Mouse (Mus musculus): Measurements from ENCODE around the gene Gabrr1. TPM values are rescaled to one million over a fixed set of nuclear protein-coding genes. Genes with fewer than 3 reads are reported as not detected.

The Gabrr1 gene
- polyA plus RNA-seq, 1 experiment from 2014 or later, result not detected

DNA sequence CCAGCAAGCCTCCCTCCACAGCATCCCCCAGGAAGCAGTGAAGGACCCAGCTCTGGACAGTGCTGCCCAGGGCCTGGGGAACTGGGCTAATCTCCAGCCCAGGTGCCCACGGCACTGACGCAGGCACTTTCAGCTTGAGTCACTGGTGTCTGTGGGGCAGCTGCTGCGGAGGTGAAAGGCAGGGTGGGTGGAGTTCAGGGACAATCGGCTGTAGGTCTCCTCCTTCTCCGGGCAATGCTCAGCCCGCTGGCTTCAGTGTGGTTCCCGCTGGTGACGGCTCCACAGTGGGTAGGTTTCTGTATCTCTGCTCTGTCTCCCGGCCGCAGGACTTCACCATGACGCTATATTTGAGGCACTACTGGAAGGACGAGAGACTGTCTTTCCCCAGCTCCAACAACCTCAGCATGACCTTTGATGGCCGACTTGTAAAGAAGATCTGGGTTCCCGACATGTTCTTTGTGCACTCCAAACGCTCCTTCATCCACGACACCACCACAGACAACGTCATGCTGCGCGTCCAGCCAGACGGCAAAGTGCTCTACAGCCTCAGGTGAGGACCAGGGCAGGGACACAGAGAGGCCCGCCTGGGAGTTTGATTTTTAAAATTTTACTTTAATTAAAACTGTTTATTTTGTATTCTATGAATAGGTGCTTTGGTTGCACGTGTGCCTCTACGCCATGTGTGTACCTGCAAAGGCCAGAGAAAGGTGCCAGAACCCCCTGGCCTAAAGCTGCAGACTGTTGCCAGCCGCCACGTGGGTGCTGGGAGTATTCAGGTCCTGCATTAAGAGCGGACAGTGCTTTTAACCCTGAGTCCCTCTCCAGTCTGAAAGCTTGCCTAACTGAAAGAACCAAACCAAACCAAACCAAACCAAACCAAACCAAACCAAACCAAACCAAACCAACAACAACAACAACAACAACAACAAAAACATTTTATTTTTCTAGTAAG lies 20.0 kb downstream of the Gabrr1 start:
- WGBS, result 90% methylated on average over 26 of the region's 26 CpGs

DNA sequence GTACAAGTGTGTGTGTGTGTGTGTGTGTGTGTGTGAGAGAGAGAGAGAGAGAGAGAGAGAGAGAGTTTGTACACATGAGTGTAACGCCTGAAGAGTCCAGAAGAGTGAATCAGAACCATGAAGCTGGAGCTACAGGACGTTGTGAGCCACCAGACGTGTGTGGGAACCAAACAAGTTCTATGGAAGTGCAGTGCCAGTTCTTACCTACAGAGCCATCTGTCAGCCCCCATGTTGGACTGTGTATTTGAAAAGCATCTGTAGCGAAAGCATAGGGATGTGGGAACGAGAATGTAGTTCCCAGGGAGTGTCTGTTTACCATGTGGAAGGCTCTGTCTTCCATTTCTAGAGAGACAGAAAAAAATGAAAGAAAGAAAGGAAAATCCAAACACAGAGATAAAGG lies 51.2 kb downstream of the Gabrr1 start:
- H3K4me1 ChIP-seq, result no peaks in the 10 kb centered on the region; the same call in 1 of the 2 replicates
- 88% methylated on average over 5 of the region's 5 CpGs for WGBS
- no peak overlapping the region for H3K27ac ChIP-seq
- DNase-seq (ENCODE audit: low spot score), result no peak
- no peaks in the 10 kb centered on the region for H3K36me3 ChIP-seq
- peaks cover 20% of the 10 kb centered on the region for H3K27me3 ChIP-seq (ENCODE audit: low read depth, poor library complexity, severe bottlenecking)
- no peak overlapping the region for H3K4me3 ChIP-seq
- no peaks in the 10 kb centered on the region for H3K9me3 ChIP-seq (replicated peaks)

More for the DNA sequence above, 20.0 kb downstream of the Gabrr1 start:
- Histone ChIP-seq H3K27ac (no peak overlapping the region), H3K4me3 (no peak overlapping the region), H3K27me3 (ENCODE audit: low read depth, poor library complexity, severe bottlenecking) (no peaks in the 10 kb centered on the region), H3K9me3 (replicated peaks) (no peaks in the 10 kb centered on the region), H3K36me3 (no peaks in the 10 kb centered on the region), H3K4me1 (no peaks in the 10 kb centered on the region)
- no peak for DNase-seq (ENCODE audit: low spot score)

DNA sequence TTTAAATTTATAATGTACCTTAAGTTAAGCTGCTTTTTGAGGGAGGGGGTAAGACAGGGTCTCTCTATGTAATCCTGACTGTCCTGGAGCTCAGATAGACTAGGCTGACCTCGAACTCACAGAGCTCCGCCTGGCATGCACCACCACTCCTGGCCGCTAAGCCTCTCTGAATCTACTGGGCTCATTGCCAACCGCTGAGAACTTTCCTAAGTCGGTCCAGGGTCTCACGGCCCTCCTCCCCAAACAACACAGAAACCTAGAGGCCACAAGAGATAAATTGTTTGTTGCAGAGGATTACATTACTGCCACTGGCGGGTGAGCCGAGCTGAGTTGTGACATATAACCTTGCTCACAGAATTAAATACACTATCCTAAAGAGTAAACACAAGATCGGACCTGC lies 55.8 kb downstream of the Gabrr1 start:
- peaks cover 6% of the 10 kb centered on the region for H3K4me1 ChIP-seq
- H3K36me3 ChIP-seq, result no peaks in the 10 kb centered on the region
- peak; percentile 50 for DNase-seq (ENCODE audit: low spot score)
- H3K27me3 ChIP-seq (ENCODE audit: low read depth, poor library complexity, severe bottlenecking), result peaks cover 26% of the 10 kb centered on the region
- peak overlapping the region; percentile 70 for H3K4me3 ChIP-seq
- no peak overlapping the region for H3K27ac ChIP-seq
- WGBS, result 28% methylated on average over 9 of the region's 9 CpGs
- no peaks in the 10 kb centered on the region for H3K9me3 ChIP-seq (replicated peaks)

DNA sequence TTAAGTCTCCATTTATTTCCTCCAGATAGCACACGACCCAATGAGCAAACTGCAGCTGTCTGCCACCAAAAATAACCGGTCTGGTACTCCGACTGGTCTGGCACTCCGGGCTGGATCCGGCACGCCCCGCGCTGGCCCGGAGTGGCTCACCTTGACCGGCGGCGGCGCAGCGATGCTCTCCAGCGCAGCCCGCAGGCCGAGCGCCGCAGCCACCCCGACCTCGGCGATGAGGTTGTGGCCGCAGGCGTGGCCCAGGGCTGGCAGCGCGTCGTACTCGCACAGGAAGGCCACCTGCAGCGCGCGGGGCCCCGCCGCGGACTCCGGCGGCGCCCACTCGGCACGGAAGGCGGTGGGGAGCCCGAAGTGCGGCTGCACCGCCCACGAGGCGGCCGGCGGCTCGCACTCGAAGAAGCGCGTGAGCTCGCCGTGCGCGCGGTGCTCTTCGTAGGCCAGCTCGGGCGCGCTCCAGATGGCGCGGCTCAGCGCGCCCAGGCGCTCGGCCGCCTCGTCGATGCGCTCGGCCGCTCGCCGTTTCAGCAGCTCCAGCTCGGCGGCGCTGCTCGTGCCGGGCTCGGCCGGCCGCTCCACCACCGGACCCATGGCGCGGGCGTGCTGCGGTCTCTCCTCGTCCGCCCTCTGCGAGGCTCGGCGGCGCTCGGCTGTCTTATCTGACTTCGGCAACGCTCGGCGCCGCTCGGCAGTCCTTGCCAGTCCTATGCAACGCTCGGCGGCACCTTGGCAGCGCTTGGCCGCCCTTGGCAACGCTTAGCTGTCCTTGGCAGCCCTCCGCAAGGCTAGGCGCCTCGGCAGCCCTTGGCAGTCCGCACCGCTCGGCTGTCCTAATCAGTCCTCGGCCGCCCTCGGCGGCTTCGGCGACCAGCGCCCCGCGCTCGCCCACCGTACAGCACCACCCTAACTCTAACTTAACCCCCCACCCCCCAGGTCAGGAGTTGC lies 56.7 kb downstream of the Gabrr1 start:
- H3K27me3 ChIP-seq (ENCODE audit: low read depth, poor library complexity, severe bottlenecking), result peaks cover 26% of the 10 kb centered on the region
- peak overlapping the region; percentile 70 for H3K4me3 ChIP-seq
- H3K36me3 ChIP-seq, result no peaks in the 10 kb centered on the region
- DNase-seq (ENCODE audit: low spot score), result peak; percentile 85
- H3K4me1 ChIP-seq, result peaks cover 6% of the 10 kb centered on the region
- H3K27ac ChIP-seq, result peak overlapping the region; percentile 87
- under 1% methylated on average over 123 of the region's 123 CpGs for WGBS
- no peaks in the 10 kb centered on the region for H3K9me3 ChIP-seq (replicated peaks)

DNA sequence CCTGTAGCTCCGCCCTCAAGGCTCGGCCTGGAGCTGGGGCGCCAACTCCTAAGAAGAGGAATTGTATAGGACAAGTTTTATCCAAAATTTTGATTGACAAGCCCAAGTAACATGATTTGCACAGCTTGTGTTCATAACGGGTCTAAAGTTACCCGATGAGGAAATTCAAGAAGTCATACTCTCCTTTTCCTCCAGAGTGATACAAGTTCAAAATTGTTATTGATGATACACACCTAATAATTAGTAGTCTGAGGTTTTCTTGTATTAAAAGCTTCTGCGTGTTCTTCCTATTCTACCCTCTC lies 57.4 kb downstream of the Gabrr1 start, which contains the start of gene Pm20d2:
TSS of gene Pm20d2 (minus strand) at position 3 of the 302 bp plus-strand sequence.
- Histone ChIP-seq H3K4me3 (peak within 1 kb of the TSS; percentile 70), H3K4me1 (peaks cover 6% of the 10 kb centered on the region), H3K36me3 (no peaks in the 10 kb centered on the region), H3K9me3 (replicated peaks) (no peaks in the 10 kb centered on the region), H3K27me3 (ENCODE audit: low read depth, poor library complexity, severe bottlenecking) (peaks cover 26% of the 10 kb centered on the region), H3K27ac (peak within 1 kb of the TSS; percentile 87)
- 18% methylated on average over 6 of the region's 6 CpGs for WGBS
- no peak for DNase-seq (ENCODE audit: low spot score)

DNA sequence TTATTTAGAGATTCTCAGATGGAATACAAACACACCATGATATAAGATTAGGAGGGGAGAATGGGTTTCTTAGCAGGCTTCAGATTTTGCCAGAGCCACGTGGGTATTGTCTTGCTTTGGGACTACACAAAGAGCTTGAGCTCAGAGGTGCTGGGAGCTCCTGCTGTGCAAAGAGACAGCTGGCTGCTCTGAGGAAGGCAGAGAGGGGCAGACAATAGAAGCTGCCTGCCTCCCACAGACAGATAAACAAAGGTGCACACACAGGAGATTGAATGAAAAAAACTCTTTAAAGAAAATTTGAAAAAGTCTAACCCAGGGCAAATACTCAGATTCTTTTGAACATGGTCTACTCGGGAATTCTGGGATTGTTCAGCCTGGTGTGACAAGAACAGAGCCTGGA lies 65.8 kb downstream of the Gabrr1 start:
- Histone ChIP-seq H3K27ac (no peak overlapping the region), H3K36me3 (no peaks in the 10 kb centered on the region), H3K4me1 (no peaks in the 10 kb centered on the region), H3K9me3 (replicated peaks) (no peaks in the 10 kb centered on the region), H3K27me3 (ENCODE audit: low read depth, poor library complexity, severe bottlenecking) (no peaks in the 10 kb centered on the region), H3K4me3 (no peak overlapping the region)
- 31% methylated on average over 2 of the region's 2 CpGs for WGBS
- DNase-seq (ENCODE audit: low spot score), result no peak

DNA sequence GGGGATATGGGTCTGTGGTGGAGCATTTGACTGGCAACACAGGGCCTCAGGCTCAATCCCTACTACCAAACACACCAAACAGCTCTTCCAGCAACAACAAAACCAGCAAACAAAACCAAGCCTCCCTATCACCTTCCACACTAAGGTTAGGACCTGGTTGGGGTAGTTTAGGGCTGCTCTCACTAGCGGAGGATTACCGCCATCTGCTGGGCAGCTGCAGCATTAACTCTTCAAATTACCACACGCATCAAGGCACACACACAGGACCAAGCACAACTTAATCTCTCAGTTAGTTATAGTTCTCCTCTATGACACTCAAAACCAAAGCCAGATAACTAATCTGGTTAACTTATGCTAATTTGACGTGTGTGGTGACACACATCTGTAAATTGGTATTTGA lies 72.4 kb downstream of the Gabrr1 start:
- no peaks in the 10 kb centered on the region for H3K27me3 ChIP-seq (ENCODE audit: low read depth, poor library complexity, severe bottlenecking)
- H3K27ac ChIP-seq, result no peak overlapping the region
- H3K9me3 ChIP-seq (replicated peaks), result no peaks in the 10 kb centered on the region
- no peaks in the 10 kb centered on the region for H3K36me3 ChIP-seq
- no peak overlapping the region for H3K4me3 ChIP-seq
- peak; percentile 71 for DNase-seq (ENCODE audit: low spot score)
- peaks cover 14% of the 10 kb centered on the region for H3K4me1 ChIP-seq
- 2% methylated on average over 4 of the region's 4 CpGs for WGBS

DNA sequence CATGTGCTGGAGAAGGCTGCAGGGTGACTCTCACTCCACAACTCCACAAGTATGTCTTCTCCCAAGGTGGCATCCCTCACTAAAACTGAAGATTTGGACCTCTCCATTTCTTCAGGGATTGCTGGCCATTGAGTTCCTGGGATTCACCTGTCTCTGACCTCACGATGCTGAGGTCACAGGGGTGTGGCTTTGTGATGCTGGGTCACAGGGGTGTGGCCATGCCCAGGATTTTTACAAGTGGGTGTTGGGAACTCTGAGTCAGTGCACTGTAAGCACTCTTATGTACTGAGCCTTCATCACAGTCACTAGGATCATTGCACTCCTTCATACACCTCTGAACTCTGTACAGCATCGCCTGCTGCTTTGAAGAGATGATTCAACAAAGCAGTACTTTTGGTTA lies 75.2 kb downstream of the Gabrr1 start:
- Histone ChIP-seq H3K4me3 (no peak overlapping the region), H3K27ac (no peak overlapping the region), H3K36me3 (no peaks in the 10 kb centered on the region), H3K27me3 (ENCODE audit: low read depth, poor library complexity, severe bottlenecking) (no peaks in the 10 kb centered on the region), H3K4me1 (peaks cover 15% of the 10 kb centered on the region), H3K9me3 (replicated peaks) (no peaks in the 10 kb centered on the region)
- WGBS, result 72% methylated on average over 2 of the region's 2 CpGs
- DNase-seq (ENCODE audit: low spot score), result no peak

DNA sequence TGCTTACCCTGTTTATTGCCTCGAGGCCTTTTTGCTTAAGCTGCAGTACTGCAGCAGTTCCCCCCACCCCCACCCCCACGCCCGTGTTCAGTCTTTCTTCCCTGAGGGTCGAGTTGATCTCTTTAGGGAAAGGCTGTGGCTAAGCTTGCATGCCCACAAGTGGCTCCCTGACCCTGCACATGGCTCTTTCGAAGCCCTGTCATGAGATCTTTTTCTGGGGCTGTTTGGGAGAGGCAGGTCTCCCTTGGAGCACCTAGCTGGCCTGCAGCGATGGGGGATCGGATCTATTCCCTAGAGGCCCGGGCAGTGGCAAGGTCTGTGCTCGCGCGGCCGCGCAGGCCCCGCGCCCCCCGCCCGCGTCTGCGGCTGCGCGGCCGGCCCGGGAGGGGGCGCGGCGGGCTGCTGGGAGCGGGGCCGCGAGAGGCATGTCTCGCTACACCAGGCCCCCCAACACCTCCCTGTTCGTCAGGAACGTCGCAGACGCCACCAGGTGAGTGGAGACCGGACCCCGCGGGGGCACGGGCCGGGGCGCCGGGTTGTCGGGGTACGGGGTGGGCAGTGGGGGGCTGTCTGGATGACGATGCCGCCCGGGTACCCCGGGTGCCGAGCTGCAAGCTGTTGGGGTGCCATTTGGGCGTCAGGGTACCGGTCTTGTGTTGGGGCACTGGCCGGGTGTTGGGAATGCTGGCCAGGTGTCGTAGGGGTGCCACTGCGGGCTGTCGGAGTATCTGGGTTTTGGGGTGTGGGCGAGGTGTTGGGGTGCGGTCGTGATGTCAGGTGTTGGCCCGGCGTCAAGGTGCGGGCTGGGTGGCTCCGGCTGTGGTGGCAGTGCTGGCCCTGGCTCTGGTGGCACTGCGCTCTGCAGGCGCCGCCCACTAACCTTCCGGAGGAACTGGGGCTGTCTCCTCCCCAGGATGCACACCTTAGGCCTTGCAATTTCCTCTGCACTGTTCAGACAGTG lies 76.8 kb downstream of the Gabrr1 start, which contains the start of gene Srsf12:
TSS of gene Srsf12 (plus strand) at position 111 of the 961 bp plus-strand sequence.
- Histone ChIP-seq H3K27ac (peak within 1 kb of the TSS; percentile 91), H3K4me1 (peaks cover 15% of the 10 kb centered on the region), H3K4me3 (peak within 1 kb of the TSS; percentile 84), H3K27me3 (ENCODE audit: low read depth, poor library complexity, severe bottlenecking) (no peaks in the 10 kb centered on the region), H3K9me3 (replicated peaks) (no peaks in the 10 kb centered on the region), H3K36me3 (no peaks in the 10 kb centered on the region)
- WGBS, result 3% methylated on average over 65 of the region's 65 CpGs
- DNase-seq (ENCODE audit: low spot score), result peak; percentile 73

Other genes starting within 250 kb of the Gabrr1 start
- 8.4 and 9.6 TPM in 2 replicates for gene Ankrd6, start 181.7 kb upstream of the Gabrr1 start, polyA plus RNA-seq (2016; fragmentation: Nextera tagmentation; extraction: Ambion mirVana)
- 17.0 and 21.2 TPM in 2 replicates for gene Rragd, start 149.5 kb upstream of the Gabrr1 start, polyA plus RNA-seq (2016; fragmentation: Nextera tagmentation; extraction: Ambion mirVana)
- gene Ube2j1, start 101.1 kb upstream of the Gabrr1 start, polyA plus RNA-seq (2016; fragmentation: Nextera tagmentation; extraction: Ambion mirVana), result 38.3 and 38.7 TPM in 2 replicates
- gene Gabrr2, start 69.5 kb upstream of the Gabrr1 start, polyA plus RNA-seq (2016; fragmentation: Nextera tagmentation; extraction: Ambion mirVana), result 0.10 TPM in 1 of 2 replicates, not detected in the other
- gene Pm20d2, start 57.2 kb downstream of the Gabrr1 start, polyA plus RNA-seq (2016; fragmentation: Nextera tagmentation; extraction: Ambion mirVana), result 0.68 and 1.5 TPM in 2 replicates
- gene Srsf12, start 76.5 kb downstream of the Gabrr1 start, polyA plus RNA-seq (2016; fragmentation: Nextera tagmentation; extraction: Ambion mirVana), result 6.0 and 8.8 TPM in 2 replicates
- gene Pnrc1, start 157.6 kb downstream of the Gabrr1 start, polyA plus RNA-seq (2016; fragmentation: Nextera tagmentation; extraction: Ambion mirVana), result 71.1 and 87.1 TPM in 2 replicates
- 30.3 and 33.8 TPM in 2 replicates for gene Rngtt, start 177.8 kb downstream of the Gabrr1 start, polyA plus RNA-seq (2016; fragmentation: Nextera tagmentation; extraction: Ambion mirVana)